Mouse (Mus musculus) forebrain, embryonic 15.5 days (tissue): Measurements from ENCODE around the gene Mpp5. TPM values are rescaled to one million over a fixed set of nuclear protein-coding genes. Genes with fewer than 3 reads are reported as not detected.

Experiments
- ATAC-seq: fragments of 200-750 bp; cut with Nextera tagmentation; replicated peaks from 2 replicates; pipeline ENCODE4 v1.8.0; 2017; ENCODE audit warnings: mild to moderate bottlenecking, moderate TSS enrichment, moderate library complexity
- H3K27ac ChIP-seq: fragments of 300-500 bp; sonication (generic); replicated peaks from 2 replicates; pipeline ENCODE4 v1.5.1; 2015; ENCODE audit warnings: mild to moderate bottlenecking, inconsistent platforms
- H3K27me3 ChIP-seq: fragments of 300-500 bp; sonication (generic); 2 replicates; pipeline ENCODE4 v1.6.1; 2015; ENCODE audit warnings: inconsistent platforms
- H3K36me3 ChIP-seq: fragments of 300-500 bp; sonication (generic); 2 replicates; pipeline ENCODE4 v1.6.1; 2015; ENCODE audit warnings: mild to moderate bottlenecking, inconsistent platforms
- H3K4me1 ChIP-seq: fragments of 300-500 bp; sonication (generic); 2 replicates; pipeline ENCODE4 v1.6.1; 2015; ENCODE audit warnings: inconsistent platforms
- H3K4me2 ChIP-seq: fragments of 300-500 bp; sonication (generic); replicated peaks from 2 replicates; pipeline ENCODE4 v1.6.1; 2015; ENCODE audit warnings: mild to moderate bottlenecking, inconsistent platforms
- H3K4me3 ChIP-seq: fragments of 300-500 bp; sonication (generic); 2 replicates; pipeline ENCODE4 v1.5.1; 2015; ENCODE audit warnings: mild to moderate bottlenecking, inconsistent platforms
- H3K9ac ChIP-seq: fragments of 300-500 bp; sonication (generic); replicated peaks from 2 replicates; pipeline ENCODE4 v1.6.1; 2015; ENCODE audit warnings: mild to moderate bottlenecking, inconsistent platforms
- H3K9me3 ChIP-seq: fragments of 300-500 bp; sonication (generic); 2 replicates; pipeline ENCODE4 v1.6.1; 2016; ENCODE audit warnings: inconsistent platforms
- WGBS: fragments of 180-500 bp; shearing (Covaris S2); methylation state at CpG from one replicate; pipeline ENCODE4 v1.1.7; 2015; ENCODE audit warnings: mixed read lengths; 5-methylcytosine and 5-hydroxymethylcytosine counted together
- polyA plus RNA-seq: library from polyadenylated mRNA; unstranded; fragments of >200 nt; fragmentation: Nextera tagmentation; extraction: Ambion mirVana; gene quantifications from 2 replicates; pipeline ENCODE4 v1.2.1, GENCODE M21; 2015

Mpp5 gene
- 16.9 and 17.4 TPM in 2 replicates for polyA plus RNA-seq

DNA sequence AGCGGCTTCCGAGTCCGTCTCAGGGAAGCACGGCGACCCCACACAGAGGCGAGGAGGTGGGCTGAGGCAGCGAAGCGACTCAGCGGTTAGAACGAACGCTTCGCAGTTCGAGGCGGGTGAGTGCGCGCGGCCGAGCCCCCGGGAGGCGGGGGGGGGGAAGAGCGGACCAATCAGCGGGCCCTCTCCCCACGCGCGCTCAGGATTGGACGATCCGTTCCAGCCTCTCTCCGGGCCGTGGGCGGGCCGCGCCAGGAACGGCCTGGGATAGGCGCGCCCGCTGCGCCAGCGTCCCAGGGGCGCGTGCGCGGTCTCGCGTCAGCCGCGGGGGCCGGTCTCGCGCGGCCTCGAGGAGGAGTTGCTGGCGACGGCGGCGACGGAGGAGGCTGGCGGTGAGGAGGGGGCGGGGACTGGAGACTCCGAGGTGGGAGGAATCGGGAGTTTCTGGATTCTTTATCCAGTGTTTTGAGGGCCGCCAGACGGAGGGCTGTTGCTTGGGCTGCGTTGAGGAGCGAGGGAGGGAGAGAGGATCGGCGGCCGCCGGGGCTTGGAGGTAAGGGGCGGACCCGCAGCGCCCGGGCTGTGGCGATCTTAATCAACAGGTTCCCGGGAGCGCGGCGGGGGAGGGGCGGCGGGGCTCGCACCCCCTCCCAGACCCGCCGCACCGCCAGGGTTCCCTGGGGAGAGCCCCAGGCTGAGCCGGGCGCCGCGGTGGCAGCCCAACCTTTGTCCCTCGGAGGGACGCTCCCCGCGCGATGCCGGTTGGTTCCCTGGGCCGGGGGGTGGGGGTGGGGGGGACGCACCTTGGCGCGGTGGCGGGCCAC is at the start of gene Mpp5:
TSS of gene Mpp5 (plus strand) at position 351 of the 821 bp plus-strand sequence.
- Histone ChIP-seq H3K36me3 (no peaks in the 10 kb centered on the region), H3K4me2 (peak within 1 kb of the TSS; percentile 81), H3K4me1 (peaks cover 9% of the 10 kb centered on the region), H3K4me3 (peak within 1 kb of the TSS; percentile 68), H3K9ac (peak within 1 kb of the TSS; percentile 70), H3K27ac (peak within 1 kb of the TSS; percentile 82), H3K27me3 (no peaks in the 10 kb centered on the region; the same call in 1 of the 2 replicates), H3K9me3 (no peaks in the 10 kb centered on the region)
- 0% methylated on average over 89 of the region's 98 CpGs for whole genome bisulfite sequencing
- peak; percentile 100 for ATAC-seq

DNA sequence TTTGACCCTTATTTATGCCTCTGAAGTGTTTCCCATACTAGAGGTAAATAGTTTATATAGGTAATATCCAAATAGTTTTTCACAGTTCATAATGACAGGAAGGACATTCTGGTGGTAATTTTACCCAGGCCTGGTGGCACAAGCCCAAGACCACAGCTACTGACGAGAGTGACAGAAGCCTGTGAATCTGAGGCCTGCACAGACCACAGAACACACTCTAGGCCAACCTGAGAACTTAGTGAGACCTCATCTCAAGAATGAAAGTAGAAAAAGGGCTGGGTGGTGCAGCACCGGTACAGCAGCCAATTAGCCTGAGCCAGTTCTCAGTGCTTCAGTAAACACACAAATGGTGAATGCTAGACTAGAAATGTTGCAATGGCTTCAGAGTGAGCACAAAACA is 30.9 kb upstream of the Mpp5 start:
- no peaks in the 10 kb centered on the region for H3K27me3 ChIP-seq
- no peaks in the 10 kb centered on the region for H3K36me3 ChIP-seq
- 79% methylated on average over 2 of the region's 2 CpGs for WGBS
- H3K9ac ChIP-seq: no peak overlapping the region
- H3K4me3 ChIP-seq: no peak overlapping the region
- no peak overlapping the region for H3K27ac ChIP-seq
- no peaks in the 10 kb centered on the region for H3K9me3 ChIP-seq
- H3K4me1 ChIP-seq: no peaks in the 10 kb centered on the region
- ATAC-seq: no peak
- no peak overlapping the region for H3K4me2 ChIP-seq

DNA sequence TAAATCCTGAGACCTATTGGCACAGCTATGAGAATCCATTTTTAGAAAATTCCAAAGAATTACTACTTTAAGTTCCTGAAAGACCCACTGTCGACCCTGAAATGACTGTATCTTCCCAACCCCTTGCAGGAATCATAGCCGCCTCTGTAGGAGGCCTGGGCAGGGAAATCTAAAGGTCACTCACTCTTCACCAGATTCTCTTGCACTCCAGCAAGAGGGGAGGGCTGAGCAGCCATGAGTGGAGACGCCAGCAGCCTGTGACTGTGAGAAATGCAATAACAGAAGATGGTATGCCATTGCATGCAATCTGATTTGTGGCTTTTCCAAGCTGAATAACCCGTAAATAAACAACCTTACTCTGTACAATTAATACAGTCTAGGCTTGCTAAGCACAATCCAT is 21.0 kb upstream of the Mpp5 start:
- Histone ChIP-seq H3K9ac (no peak overlapping the region), H3K27ac (no peak overlapping the region), H3K4me2 (no peak overlapping the region), H3K9me3 (no peaks in the 10 kb centered on the region), H3K4me3 (no peak overlapping the region), H3K36me3 (no peaks in the 10 kb centered on the region), H3K4me1 (no peaks in the 10 kb centered on the region), H3K27me3 (no peaks in the 10 kb centered on the region)
- no peak for ATAC-seq
- 76% methylated on average over 4 of the region's 4 CpGs for WGBS

DNA sequence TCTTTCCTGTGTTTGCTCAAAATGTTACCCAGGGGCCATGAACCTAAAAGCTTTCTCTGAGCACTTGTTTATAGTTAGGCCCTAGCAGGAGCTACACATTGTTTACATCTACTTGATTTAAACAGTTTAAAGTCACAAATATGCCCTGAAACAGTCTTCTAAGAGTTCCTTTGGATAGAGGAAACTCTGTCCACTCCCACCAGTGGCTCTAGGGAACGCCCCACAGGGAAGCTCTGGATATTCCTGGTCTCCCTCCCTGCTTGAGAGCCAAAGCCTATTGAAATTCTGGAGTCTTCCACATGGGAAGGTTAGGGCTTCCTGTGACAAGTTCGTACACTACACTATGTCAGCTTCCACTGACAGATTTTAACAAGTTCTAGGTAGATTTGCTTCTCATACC is 9.1 kb upstream of the Mpp5 start:
- Histone ChIP-seq H3K4me2 (no peak overlapping the region), H3K36me3 (no peaks in the 10 kb centered on the region), H3K27me3 (no peaks in the 10 kb centered on the region), H3K4me1 (no peaks in the 10 kb centered on the region), H3K4me3 (no peak overlapping the region), H3K27ac (no peak overlapping the region), H3K9me3 (no peaks in the 10 kb centered on the region), H3K9ac (no peak overlapping the region)
- WGBS: 69% methylated on average over 2 of the region's 2 CpGs
- ATAC-seq: no peak

DNA sequence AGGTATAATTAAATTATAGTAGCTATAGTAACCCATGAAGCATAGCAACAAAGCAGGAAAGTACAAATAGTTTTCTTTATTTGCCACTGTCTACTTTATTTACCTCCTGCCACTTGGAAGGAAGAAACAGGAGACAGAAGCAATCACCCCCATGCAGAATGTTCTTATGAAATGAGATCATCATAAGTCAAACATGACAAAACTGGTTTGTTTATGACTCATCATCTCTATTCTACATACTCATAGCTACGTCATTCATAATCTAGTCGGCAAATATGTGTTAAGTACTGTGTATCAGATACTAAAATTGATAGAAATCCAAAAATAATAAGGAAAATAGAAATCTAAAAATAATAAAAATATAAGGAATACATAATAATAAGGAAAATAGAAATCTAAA is 8.4 kb upstream of the Mpp5 start:
- 94% methylated on average over 2 of the region's 2 CpGs for WGBS
- Histone ChIP-seq H3K27ac (no peak overlapping the region), H3K27me3 (no peaks in the 10 kb centered on the region), H3K9me3 (no peaks in the 10 kb centered on the region), H3K4me1 (no peaks in the 10 kb centered on the region), H3K36me3 (no peaks in the 10 kb centered on the region), H3K9ac (no peak overlapping the region), H3K4me3 (no peak overlapping the region), H3K4me2 (no peak overlapping the region)
- ATAC-seq: no peak

DNA sequence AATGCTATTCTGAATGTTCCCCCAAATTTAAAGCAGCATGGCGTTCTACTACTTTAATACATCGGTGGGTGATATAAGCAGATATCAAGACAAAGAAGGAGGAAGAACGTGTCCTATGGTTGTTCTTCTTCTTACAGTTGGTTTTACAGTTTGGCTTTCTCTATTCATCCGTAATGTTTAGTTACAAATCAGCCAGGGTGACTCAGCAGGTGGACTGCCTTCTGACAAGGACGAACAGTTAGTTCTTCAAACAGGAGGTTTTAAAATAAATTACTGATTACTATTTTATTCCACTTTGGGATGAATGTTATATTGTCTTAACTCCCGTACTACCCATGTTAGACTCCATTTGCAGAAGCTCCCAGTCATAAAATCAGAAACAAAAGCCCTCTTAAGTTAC is 2.5 kb upstream of the Mpp5 start:
- Histone ChIP-seq H3K9me3 (no peaks in the 10 kb centered on the region), H3K27ac (no peak overlapping the region), H3K4me1 (peaks cover 9% of the 10 kb centered on the region), H3K9ac (no peak overlapping the region), H3K4me3 (no peak overlapping the region), H3K27me3 (no peaks in the 10 kb centered on the region; the same call in 1 of the 2 replicates), H3K4me2 (no peak overlapping the region), H3K36me3 (no peaks in the 10 kb centered on the region)
- ATAC-seq: no peak
- 77% methylated on average over 6 of the region's 6 CpGs for WGBS

DNA sequence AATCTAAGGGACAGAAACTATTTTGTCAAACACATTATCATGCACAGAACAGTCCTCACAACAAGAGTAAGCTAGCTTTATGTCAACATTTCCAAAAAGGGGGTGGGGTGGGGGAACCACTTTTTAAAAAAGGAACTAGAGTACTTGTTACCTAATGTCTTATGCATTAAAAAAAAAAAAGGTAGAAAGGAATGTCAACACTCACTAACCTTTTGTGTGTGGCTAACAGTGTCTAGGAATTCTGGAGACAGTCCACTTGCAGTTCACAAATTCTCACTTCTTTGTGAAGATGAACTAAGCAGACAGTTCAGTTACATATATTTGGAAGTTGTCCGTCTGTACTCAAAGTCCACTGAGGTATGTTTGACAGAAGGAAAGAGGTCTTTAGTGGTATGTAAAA is 1.3 kb upstream of the Mpp5 start:
- no peak for ATAC-seq
- WGBS: 28% methylated on average over 1 of the region's 1 CpGs

DNA sequence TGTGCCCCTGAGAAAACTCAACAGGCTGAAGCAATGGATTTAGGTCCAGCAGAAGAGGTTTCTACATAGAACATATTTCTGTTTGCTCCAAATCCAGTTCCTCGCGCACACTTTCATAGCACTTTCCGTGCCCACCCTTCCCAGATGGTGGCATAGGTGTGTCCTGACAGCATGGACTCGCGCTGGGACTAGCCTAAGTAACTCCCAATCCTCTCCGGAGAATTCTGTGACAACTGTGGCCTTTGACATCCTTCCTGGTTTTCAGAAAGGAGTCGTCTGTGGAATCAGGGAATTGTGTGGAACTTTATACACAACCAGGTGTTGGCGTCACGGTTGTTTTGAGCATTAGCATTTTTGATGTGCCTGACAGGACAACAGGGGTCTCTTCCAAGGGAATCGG is 594 bp upstream of the Mpp5 start:
- H3K9me3 ChIP-seq: no peaks in the 10 kb centered on the region
- H3K4me1 ChIP-seq: peaks cover 9% of the 10 kb centered on the region
- H3K4me2 ChIP-seq: peak overlapping the region; percentile 81
- H3K36me3 ChIP-seq: no peaks in the 10 kb centered on the region
- WGBS: under 1% methylated on average over 10 of the region's 10 CpGs
- peak overlapping the region; percentile 55 for H3K9ac ChIP-seq
- H3K4me3 ChIP-seq: peak overlapping the region; percentile 68
- no peaks in the 10 kb centered on the region; the same call in 1 of the 2 replicates for H3K27me3 ChIP-seq
- ATAC-seq: peak; percentile 9
- H3K27ac ChIP-seq: peak overlapping the region; percentile 52; the same call in 1 of the 2 replicates

More for the DNA sequence above, 1.3 kb upstream of the Mpp5 start:
- H3K4me2 ChIP-seq: no peak overlapping the region
- H3K4me1 ChIP-seq: peaks cover 9% of the 10 kb centered on the region
- no peaks in the 10 kb centered on the region; the same call in 1 of the 2 replicates for H3K27me3 ChIP-seq
- no peak overlapping the region for H3K4me3 ChIP-seq
- H3K27ac ChIP-seq: no peak overlapping the region
- H3K9ac ChIP-seq: no peak overlapping the region; the same call in 1 of the 2 replicates
- H3K9me3 ChIP-seq: no peaks in the 10 kb centered on the region
- no peaks in the 10 kb centered on the region for H3K36me3 ChIP-seq

DNA sequence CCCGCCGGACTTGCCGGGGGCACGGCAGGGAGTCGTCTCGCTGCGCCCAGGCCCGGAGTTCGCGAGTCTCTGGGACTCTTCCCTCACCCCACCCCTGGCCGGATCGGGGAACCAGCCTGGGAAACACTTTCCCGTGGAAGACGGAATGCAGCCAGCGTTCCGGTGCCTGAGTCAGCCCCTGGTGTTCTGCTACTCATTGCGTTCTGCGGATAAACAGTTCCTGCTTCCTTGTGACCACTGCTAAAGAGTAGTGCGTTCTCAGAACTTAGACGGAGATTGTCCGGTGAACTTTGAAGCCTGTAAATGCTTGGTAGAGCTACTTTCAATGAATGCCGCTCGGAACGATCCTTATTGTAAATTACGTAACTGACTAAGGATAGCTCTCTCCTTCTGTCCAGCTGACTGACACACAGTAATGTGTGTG is 683 bp downstream of the Mpp5 start:
- Histone ChIP-seq H3K4me3 (peak overlapping the region; percentile 68), H3K9me3 (no peaks in the 10 kb centered on the region), H3K9ac (peak overlapping the region; percentile 70), H3K4me1 (peaks cover 9% of the 10 kb centered on the region), H3K27me3 (no peaks in the 10 kb centered on the region; the same call in 1 of the 2 replicates), H3K36me3 (no peaks in the 10 kb centered on the region), H3K4me2 (peak overlapping the region; percentile 62), H3K27ac (peak overlapping the region; percentile 82)
- ATAC-seq: peak; percentile 29
- under 1% methylated on average over 22 of the region's 25 CpGs for WGBS

DNA sequence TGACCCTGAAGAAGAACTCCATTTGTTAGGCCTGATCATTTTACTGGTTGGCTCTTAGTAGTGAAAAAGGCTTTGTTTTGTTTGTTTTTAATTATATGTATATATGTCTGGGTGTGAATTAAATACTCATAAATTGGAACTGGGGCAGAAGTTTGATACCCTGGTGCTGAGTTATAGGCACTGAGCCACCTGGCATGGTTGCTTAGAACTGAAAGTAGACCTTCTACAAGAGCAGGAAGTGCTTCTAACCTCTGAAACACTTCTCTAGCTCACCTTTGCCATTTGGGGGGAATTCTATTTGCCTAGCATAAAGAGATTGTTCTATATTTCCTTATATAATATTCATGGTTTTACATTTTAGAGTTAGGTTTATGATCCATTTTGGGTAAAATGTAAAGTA is 13.3 kb downstream of the Mpp5 start:
- no peaks in the 10 kb centered on the region for H3K4me1 ChIP-seq
- no peak overlapping the region for H3K9ac ChIP-seq
- H3K9me3 ChIP-seq: no peaks in the 10 kb centered on the region
- no peak overlapping the region for H3K27ac ChIP-seq
- no peaks in the 10 kb centered on the region for H3K36me3 ChIP-seq
- no peak overlapping the region for H3K4me2 ChIP-seq
- H3K27me3 ChIP-seq: no peaks in the 10 kb centered on the region
- ATAC-seq: no peak
- H3K4me3 ChIP-seq: no peak overlapping the region

DNA sequence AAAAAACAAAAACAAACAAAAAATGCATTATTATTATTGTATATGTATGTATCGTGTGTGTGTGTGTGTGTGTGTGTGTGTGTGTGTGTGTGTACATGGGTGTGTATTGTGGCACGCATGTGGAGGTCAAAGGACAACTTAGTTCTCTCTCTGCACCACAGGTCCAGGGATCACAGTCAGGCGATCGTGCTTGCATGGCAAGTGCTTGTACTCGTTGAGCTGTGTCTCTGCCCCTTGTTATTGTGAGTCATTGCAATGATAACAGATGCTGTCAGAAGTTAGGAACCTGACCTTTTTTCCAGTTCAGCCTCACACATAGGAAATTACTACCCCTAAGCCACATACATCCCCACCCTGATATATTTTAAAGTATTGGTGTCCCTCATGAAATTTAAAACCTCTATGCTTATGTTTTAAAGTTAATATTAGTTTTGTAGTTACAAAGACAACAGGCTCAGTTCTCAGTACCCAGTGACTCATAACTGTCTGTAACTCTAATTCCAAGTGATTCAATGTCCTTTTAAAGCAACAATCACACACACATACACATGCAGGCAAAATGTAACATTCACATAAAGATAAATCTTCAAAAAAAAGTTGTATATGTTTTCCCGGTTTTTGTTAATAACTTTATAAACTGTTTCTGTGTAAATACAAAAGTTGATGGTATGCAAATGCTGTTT is 20.5 kb downstream of the Mpp5 start:
- Histone ChIP-seq H3K27me3 (no peaks in the 10 kb centered on the region), H3K36me3 (no peaks in the 10 kb centered on the region), H3K9ac (no peak overlapping the region), H3K9me3 (no peaks in the 10 kb centered on the region), H3K27ac (no peak overlapping the region), H3K4me2 (no peak overlapping the region), H3K4me3 (no peak overlapping the region), H3K4me1 (no peaks in the 10 kb centered on the region)
- ATAC-seq: no peak
- WGBS: 85% methylated on average over 6 of the region's 6 CpGs

DNA sequence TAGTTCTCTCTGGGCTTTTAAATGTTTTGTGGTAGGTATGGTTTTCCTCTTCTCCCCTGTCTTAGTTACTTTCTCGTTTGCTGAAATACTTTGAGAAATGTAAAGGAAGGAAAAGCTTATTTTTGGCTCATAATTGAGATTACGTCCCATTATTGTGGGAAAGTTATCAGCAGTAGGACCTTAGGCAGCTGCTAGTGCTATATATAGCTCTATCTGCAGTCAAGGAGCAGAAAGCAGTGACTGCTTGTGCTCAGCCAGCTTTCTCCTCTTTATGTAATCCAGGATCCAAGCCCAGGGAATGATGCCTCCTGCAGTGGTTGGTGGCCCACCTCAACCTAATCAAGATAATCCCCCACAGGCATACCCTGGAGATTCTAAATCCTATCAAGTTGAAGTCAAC is 24.5 kb downstream of the Mpp5 start:
- Histone ChIP-seq H3K9me3 (no peaks in the 10 kb centered on the region), H3K27ac (no peak overlapping the region), H3K9ac (no peak overlapping the region), H3K4me2 (no peak overlapping the region), H3K27me3 (no peaks in the 10 kb centered on the region), H3K36me3 (no peaks in the 10 kb centered on the region), H3K4me1 (no peaks in the 10 kb centered on the region), H3K4me3 (no peak overlapping the region)
- ATAC-seq: no peak
- 88% methylated on average over 2 of the region's 2 CpGs for WGBS
